Mouse (Mus musculus): ENCODE measurements around the gene Msgn1. TPM values are rescaled to one million over a fixed set of nuclear protein-coding genes. Genes with fewer than 3 reads are reported as not detected.

The Msgn1 gene
- polyA plus RNA-seq, 1 experiment from 2014 or later, result not detected

DNA sequence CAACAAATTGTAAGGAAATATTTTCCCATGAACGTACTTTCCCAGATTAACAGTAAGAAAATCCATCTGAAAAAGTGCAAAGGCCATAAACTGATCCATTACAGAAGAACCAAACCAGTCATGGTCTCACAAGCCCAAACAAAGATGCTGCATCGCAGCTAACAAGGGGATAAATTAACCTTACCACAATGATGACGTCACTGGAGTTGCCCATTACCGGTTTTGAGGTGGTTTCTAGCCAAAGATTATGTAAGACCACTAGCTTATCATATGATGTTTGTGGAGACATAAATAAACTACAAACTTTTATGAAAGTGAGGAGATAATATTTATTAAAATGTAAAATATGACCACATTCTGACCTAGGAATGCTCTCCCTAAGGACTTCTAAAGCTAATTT is 2.5 kb downstream of the Msgn1 start:
- H3K9ac ChIP-seq, result no peak overlapping the region
- DNase-seq (ENCODE audit: low spot score) (no peak), ATAC-seq (ENCODE audit: low FRiP score) (no peak)
- H3K27ac ChIP-seq, result no peak overlapping the region
- no peak overlapping the region for H3K4me3 ChIP-seq (replicated peaks; ENCODE audit: low read length)
- no peaks in the 10 kb centered on the region for H3K27me3 ChIP-seq (ENCODE audit: control insufficient read depth, insufficient read depth, low read length)
- H3K36me3 ChIP-seq (replicated peaks; ENCODE audit: control insufficient read depth, insufficient read depth), result no peaks in the 10 kb centered on the region
- H3K4me1 ChIP-seq (replicated peaks; ENCODE audit: control insufficient read depth, insufficient read depth, low read length), result no peaks in the 10 kb centered on the region
- no peaks in the 10 kb centered on the region for H3K9me3 ChIP-seq (ENCODE audit: control insufficient read depth, low read length)
- H3K4me2 ChIP-seq (replicated peaks), result no peak overlapping the region
- WGBS, result 71% methylated on average over 4 of the region's 4 CpGs

GRCm38 (mm10) chr12:11203694-11204665 is 4.8 kb downstream of the Msgn1 start:
- no peaks in the 10 kb centered on the region for H3K4me1 ChIP-seq (replicated peaks; ENCODE audit: control insufficient read depth, insufficient read depth, low read length)
- WGBS, result 83% methylated on average over 18 of the region's 18 CpGs
- no peak overlapping the region for H3K27ac ChIP-seq
- no peaks in the 10 kb centered on the region for H3K36me3 ChIP-seq (replicated peaks; ENCODE audit: control insufficient read depth, insufficient read depth)
- no peak overlapping the region for H3K4me3 ChIP-seq (replicated peaks; ENCODE audit: low read length)
- no peaks in the 10 kb centered on the region for H3K9me3 ChIP-seq (ENCODE audit: control insufficient read depth, low read length)
- no peaks in the 10 kb centered on the region for H3K27me3 ChIP-seq (ENCODE audit: control insufficient read depth, insufficient read depth, low read length)
- no peak overlapping the region for H3K4me2 ChIP-seq (replicated peaks)
- H3K9ac ChIP-seq, result no peak overlapping the region
- no peak for DNase-seq (ENCODE audit: low spot score)
- no peak for ATAC-seq (ENCODE audit: low FRiP score)

- WGBS, result 91% methylated on average over 8 of the region's 8 CpGs
- no peak overlapping the region for H3K4me2 ChIP-seq (replicated peaks)
- no peak overlapping the region for H3K9ac ChIP-seq
- no peaks in the 10 kb centered on the region for H3K9me3 ChIP-seq (ENCODE audit: control insufficient read depth, low read length)
- no peaks in the 10 kb centered on the region for H3K36me3 ChIP-seq (replicated peaks; ENCODE audit: control insufficient read depth, insufficient read depth)
- no peak overlapping the region for H3K4me3 ChIP-seq (replicated peaks; ENCODE audit: low read length)
- H3K27me3 ChIP-seq (ENCODE audit: control insufficient read depth, insufficient read depth, low read length), result no peaks in the 10 kb centered on the region
- ATAC-seq (ENCODE audit: low FRiP score) (no peak), DNase-seq (ENCODE audit: low spot score) (no peak)
- H3K4me1 ChIP-seq (replicated peaks; ENCODE audit: control insufficient read depth, insufficient read depth, low read length), result 0 out of 2 replicates have a peak, but pooled peaks cover 4% of the 10 kb centered on the region
- H3K27ac ChIP-seq, result no peak overlapping the region
Observed at GRCm38 (mm10) chr12:11202476-11202875, 6.3 kb downstream of the Msgn1 start.

DNA sequence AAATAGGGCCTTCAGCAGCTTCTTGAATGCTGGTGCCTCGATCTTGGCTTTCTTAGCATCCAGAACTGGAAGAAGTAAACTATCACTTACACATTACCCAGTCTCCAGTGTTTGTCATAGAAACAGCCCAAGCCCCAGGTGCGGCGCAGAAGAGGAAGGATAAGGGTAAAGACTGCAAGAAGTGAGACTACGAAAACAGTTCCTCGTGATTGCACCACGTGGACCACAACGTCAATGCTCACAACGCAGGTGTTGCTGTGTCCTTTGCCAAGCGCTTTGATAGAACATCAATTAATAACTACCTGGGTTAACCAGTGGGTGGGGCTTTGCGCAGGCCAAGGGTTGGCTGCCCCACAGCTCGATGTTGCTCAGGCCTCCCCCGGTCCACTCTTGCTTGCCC is 8.1 kb downstream of the Msgn1 start:
- Histone ChIP-seq H3K4me3 (replicated peaks; ENCODE audit: low read length) (no peak overlapping the region), H3K4me2 (replicated peaks) (no peak overlapping the region), H3K36me3 (replicated peaks; ENCODE audit: control insufficient read depth, insufficient read depth) (no peaks in the 10 kb centered on the region), H3K9ac (no peak overlapping the region), H3K4me1 (replicated peaks; ENCODE audit: control insufficient read depth, insufficient read depth, low read length) (peaks cover 8% of the 10 kb centered on the region; the same call in 1 of the 2 replicates), H3K27me3 (ENCODE audit: control insufficient read depth, insufficient read depth, low read length) (no peaks in the 10 kb centered on the region), H3K9me3 (ENCODE audit: control insufficient read depth, low read length) (no peaks in the 10 kb centered on the region), H3K27ac (no peak overlapping the region)
- DNase-seq (ENCODE audit: low spot score), result no peak
- 92% methylated on average over 12 of the region's 12 CpGs for WGBS
- ATAC-seq (ENCODE audit: low FRiP score), result no peak

GRCm38 (mm10) chr12:11198551-11198950 is 10.2 kb downstream of the Msgn1 start:
- Histone ChIP-seq H3K9me3 (ENCODE audit: control insufficient read depth, low read length) (no peaks in the 10 kb centered on the region), H3K4me1 (replicated peaks; ENCODE audit: control insufficient read depth, insufficient read depth, low read length) (peaks cover 8% of the 10 kb centered on the region; the same call in 1 of the 2 replicates), H3K9ac (no peak overlapping the region), H3K27me3 (ENCODE audit: control insufficient read depth, insufficient read depth, low read length) (no peaks in the 10 kb centered on the region), H3K4me2 (replicated peaks) (no peak overlapping the region), H3K36me3 (replicated peaks; ENCODE audit: control insufficient read depth, insufficient read depth) (no peaks in the 10 kb centered on the region), H3K4me3 (replicated peaks; ENCODE audit: low read length) (no peak overlapping the region), H3K27ac (no peak overlapping the region)
- no peak for DNase-seq (ENCODE audit: low spot score)
- no peak for ATAC-seq (ENCODE audit: low FRiP score)
- WGBS, result 39% methylated on average over 2 of the region's 2 CpGs

- no peak overlapping the region for H3K27ac ChIP-seq
- no peak overlapping the region for H3K4me2 ChIP-seq (replicated peaks)
- 21% methylated on average over 4 of the region's 4 CpGs for WGBS
- no peak for DNase-seq (ENCODE audit: low spot score)
- no peaks in the 10 kb centered on the region for H3K27me3 ChIP-seq (ENCODE audit: control insufficient read depth, insufficient read depth, low read length)
- no peak overlapping the region for H3K9ac ChIP-seq
- no peaks in the 10 kb centered on the region for H3K9me3 ChIP-seq (ENCODE audit: control insufficient read depth, low read length)
- no peak overlapping the region for H3K4me3 ChIP-seq (replicated peaks; ENCODE audit: low read length)
- peaks cover 8% of the 10 kb centered on the region; the same call in 1 of the 2 replicates for H3K4me1 ChIP-seq (replicated peaks; ENCODE audit: control insufficient read depth, insufficient read depth, low read length)
- H3K36me3 ChIP-seq (replicated peaks; ENCODE audit: control insufficient read depth, insufficient read depth), result no peaks in the 10 kb centered on the region
- ATAC-seq (ENCODE audit: low FRiP score), result no peak
Observed at GRCm38 (mm10) chr12:11198026-11198425, 10.7 kb downstream of the Msgn1 start.

DNA sequence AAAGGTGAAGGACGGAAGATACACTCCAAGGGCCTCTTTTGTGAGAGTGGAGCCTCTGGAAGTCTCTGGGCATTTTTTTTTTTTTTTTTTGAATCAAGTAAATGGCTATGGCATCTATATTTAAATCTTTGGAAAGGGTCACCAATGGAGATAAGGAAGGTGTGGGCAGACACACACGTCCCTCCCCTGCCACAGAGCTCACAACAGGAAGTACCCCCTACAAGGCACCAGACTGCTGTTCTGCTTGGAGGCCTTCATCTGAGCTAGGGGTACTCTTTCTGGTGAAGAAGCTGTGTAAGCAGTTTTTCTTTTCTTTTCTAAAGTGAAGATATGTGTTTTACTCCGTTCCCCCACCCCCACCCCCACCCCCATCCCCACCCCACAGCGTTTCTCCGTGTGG is 11.9 kb downstream of the Msgn1 start:
- ATAC-seq (ENCODE audit: low FRiP score) (no peak), DNase-seq (ENCODE audit: low spot score) (no peak)
- Histone ChIP-seq H3K9ac (no peak overlapping the region), H3K9me3 (ENCODE audit: control insufficient read depth, low read length) (no peaks in the 10 kb centered on the region), H3K4me1 (replicated peaks; ENCODE audit: control insufficient read depth, insufficient read depth, low read length) (peaks cover 8% of the 10 kb centered on the region; the same call in 1 of the 2 replicates), H3K27ac (no peak overlapping the region), H3K4me2 (replicated peaks) (0 out of 2 replicates have a peak overlapping the region, but pooled peaks have one; percentile 41), H3K4me3 (replicated peaks; ENCODE audit: low read length) (no peak overlapping the region), H3K36me3 (replicated peaks; ENCODE audit: control insufficient read depth, insufficient read depth) (no peaks in the 10 kb centered on the region), H3K27me3 (ENCODE audit: control insufficient read depth, insufficient read depth, low read length) (no peaks in the 10 kb centered on the region)
- WGBS, result 52% methylated on average over 5 of the region's 5 CpGs

DNA sequence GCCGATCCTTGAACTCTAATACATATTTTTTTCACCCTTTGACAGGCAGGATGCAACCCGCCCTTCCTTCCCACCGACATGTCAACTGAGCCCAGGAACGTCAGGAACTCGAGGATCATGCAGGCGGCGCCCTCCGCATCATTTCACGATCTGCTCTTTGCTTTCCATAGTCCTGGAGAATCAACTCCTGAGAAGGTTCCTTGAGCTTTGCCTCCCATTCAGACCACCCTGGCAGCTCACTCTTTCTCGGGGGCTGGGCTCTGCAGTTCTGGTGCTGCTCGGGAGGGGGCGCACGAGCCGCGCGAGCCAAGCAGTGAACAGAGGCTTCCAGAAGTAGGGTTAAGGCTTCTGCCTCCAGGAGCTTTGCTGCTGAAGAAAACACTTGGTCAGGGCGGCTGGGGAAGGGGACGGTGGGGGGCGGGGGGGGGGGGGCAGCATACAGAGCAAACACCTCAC is 12.6 kb downstream of the Msgn1 start:
- no peaks in the 10 kb centered on the region for H3K36me3 ChIP-seq (replicated peaks; ENCODE audit: control insufficient read depth, insufficient read depth)
- ATAC-seq (ENCODE audit: low FRiP score), result peak; percentile 83
- 12% methylated on average over 19 of the region's 19 CpGs for WGBS
- peaks cover 8% of the 10 kb centered on the region; the same call in 1 of the 2 replicates for H3K4me1 ChIP-seq (replicated peaks; ENCODE audit: control insufficient read depth, insufficient read depth, low read length)
- no peak overlapping the region for H3K4me3 ChIP-seq (replicated peaks; ENCODE audit: low read length)
- no peaks in the 10 kb centered on the region for H3K27me3 ChIP-seq (ENCODE audit: control insufficient read depth, insufficient read depth, low read length)
- H3K9me3 ChIP-seq (ENCODE audit: control insufficient read depth, low read length), result no peaks in the 10 kb centered on the region
- peak overlapping the region; percentile 41 for H3K4me2 ChIP-seq (replicated peaks)
- DNase-seq (ENCODE audit: low spot score), result peak; percentile 72
- H3K9ac ChIP-seq, result no peak overlapping the region
- no peak overlapping the region for H3K27ac ChIP-seq

DNA sequence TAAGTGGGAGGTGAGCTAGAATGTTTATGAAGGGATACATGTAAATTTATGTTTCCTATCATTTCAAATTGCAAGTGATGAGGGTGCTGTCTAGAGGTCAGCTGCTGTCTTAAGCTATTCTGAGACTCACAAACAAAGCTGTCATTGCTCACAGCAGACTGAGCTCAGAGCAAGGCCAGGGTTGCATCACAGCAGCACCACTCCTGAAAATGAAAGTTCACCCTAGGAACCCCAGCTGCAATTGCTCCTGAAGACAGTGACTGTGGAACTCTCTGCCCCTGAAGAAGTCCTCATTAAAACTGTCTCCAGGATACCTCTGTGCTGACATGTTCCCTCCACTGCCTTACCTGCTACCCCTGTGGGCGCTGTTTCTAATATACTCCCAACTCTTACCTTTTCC is 13.7 kb downstream of the Msgn1 start:
- Histone ChIP-seq H3K4me1 (replicated peaks; ENCODE audit: control insufficient read depth, insufficient read depth, low read length) (peaks cover 8% of the 10 kb centered on the region; the same call in 1 of the 2 replicates), H3K27me3 (ENCODE audit: control insufficient read depth, insufficient read depth, low read length) (no peaks in the 10 kb centered on the region), H3K9me3 (ENCODE audit: control insufficient read depth, low read length) (no peaks in the 10 kb centered on the region), H3K36me3 (replicated peaks; ENCODE audit: control insufficient read depth, insufficient read depth) (no peaks in the 10 kb centered on the region), H3K9ac (no peak overlapping the region), H3K4me3 (replicated peaks; ENCODE audit: low read length) (no peak overlapping the region), H3K27ac (no peak overlapping the region), H3K4me2 (replicated peaks) (no peak overlapping the region)
- DNase-seq (ENCODE audit: low spot score) (no peak), ATAC-seq (ENCODE audit: low FRiP score) (no peak)
- WGBS, result 90% methylated on average over 1 of the region's 1 CpGs
